Mouse (Mus musculus): ENCODE data around the gene Ppia. TPM values are rescaled to one million over a fixed set of nuclear protein-coding genes. Genes with fewer than 3 reads are reported as not detected.
"Not testable (repeated sequence)": the region's sequence is repeated elsewhere in the genome, so short reads cannot be mapped to it uniquely, and the experiment has no call there.

Ppia gene
- polyA plus RNA-seq, 1 experiment from 2014 or later = 5,148 TPM

DNA sequence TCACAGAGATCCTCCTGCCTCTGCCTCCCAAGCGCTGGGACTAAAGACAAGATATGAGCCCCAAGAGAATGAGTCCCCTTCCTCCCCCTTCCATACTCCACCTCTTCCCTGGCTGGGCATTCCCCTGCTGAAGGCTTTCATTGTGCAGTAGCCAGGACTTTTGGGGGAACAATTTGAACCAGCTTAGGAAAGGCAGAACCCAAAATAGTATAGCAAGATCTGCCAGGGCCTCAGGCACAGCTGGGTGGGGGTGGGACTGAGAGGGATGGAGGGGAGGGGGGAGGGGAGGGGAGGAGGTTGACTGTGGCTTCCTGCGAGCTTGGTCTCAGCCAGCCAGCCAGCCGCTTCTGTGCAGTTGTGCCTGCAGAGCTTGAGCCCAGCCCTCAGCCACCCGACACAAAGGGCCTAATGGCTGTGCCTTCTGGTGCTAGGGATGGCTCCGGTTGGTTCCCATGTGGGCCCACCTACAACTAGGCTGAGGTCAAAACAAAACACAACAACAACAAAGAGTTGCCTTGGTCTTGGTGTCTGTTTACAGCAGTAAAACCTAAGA, 5.1 kb upstream of the Ppia start:
- H3K27me3 ChIP-seq (ENCODE audit: insufficient read depth, poor library complexity, severe bottlenecking) = no peaks in the 10 kb centered on the region
- WGBS = 46% methylated on average over 5 of the region's 5 CpGs
- H3K36me3 ChIP-seq = peaks cover 7% of the 10 kb centered on the region
- H3K4me1 ChIP-seq = peaks cover 32% of the 10 kb centered on the region
- H3K4me3 ChIP-seq = no peak overlapping the region
- no peak for DNase-seq (ENCODE audit: low spot score)
- H3K9me3 ChIP-seq = no peaks in the 10 kb centered on the region
- H3K27ac ChIP-seq = 0 out of 2 replicates have a peak overlapping the region, but pooled peaks have one; percentile 3

DNA sequence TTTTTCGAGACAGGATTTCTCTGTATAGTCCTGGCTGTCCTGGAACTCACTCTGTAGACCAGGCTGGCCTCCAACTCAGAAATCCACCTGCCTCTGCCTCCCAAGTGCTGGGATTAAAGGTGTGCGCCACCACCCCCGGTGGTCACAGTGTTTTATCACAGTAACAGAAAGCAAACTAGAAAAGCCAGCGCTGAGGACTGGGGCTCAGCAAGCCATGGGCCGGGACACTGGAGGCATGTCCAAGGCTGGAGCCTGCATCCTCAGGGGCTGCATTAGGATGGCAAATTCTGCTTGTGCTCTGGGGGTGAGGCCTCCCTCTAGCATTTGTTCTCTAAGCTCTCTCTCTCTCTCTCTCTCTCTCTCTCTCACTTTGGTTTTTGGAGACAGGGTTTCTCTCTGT, 4.5 kb upstream of the Ppia start:
- DNase-seq (ENCODE audit: low spot score); H3K27ac ChIP-seq; H3K27me3 ChIP-seq (ENCODE audit: insufficient read depth, poor library complexity, severe bottlenecking); H3K4me3 ChIP-seq; H3K9me3 ChIP-seq; H3K36me3 ChIP-seq: not testable (repeated sequence)
- 92% methylated on average over 5 of the region's 5 CpGs for WGBS
- peaks cover 27% of the 10 kb centered on the region for H3K4me1 ChIP-seq

DNA sequence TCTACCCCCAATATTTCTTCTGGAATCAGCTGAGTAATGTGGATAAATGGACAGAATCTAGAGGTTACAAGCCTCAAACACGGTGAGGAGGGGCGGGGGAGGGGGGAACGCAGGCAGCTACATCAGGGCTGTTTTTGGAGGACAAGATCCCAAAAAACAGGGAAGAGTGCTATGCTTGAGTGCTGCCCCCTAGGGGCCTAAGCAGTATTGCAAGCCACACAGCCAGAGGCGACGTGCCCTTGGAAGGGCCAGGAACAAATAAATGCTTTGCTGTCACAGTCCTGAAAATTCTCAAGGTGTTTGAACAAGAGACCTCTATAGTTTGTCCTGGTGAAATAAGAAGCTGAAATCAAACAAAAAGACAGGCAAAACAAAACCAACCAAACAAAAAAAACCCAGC, 3.6 kb upstream of the Ppia start:
- DNase-seq (ENCODE audit: low spot score) = no peak
- H3K27me3 ChIP-seq (ENCODE audit: insufficient read depth, poor library complexity, severe bottlenecking) = no peaks in the 10 kb centered on the region
- H3K36me3 ChIP-seq = no peaks in the 10 kb centered on the region
- no peak overlapping the region for H3K4me3 ChIP-seq
- H3K4me1 ChIP-seq = peaks cover 18% of the 10 kb centered on the region
- H3K9me3 ChIP-seq = no peaks in the 10 kb centered on the region
- H3K27ac ChIP-seq = no peak overlapping the region; the same call in 1 of the 2 replicates
- 6% methylated on average over 5 of the region's 5 CpGs for WGBS

DNA sequence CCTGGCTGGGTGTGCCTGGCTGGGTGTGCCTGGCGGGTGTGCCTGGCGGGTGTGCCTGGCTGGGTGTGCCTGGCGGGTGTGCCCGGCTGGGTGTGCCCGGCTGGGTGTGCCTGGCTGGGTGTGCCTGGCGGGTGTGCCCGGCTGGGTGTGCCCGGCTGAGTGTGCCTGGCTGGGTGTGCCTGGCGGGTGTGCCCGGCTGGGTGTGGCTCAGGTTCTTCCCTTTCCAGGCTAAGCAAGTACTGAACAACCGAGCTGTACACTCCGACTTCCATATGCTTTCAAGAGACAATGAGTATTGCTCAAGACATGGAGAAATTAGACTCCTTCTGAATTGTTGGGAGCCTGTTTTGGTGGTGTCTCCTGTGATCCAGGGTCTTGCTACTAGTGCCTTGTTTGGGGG, 2.0 kb upstream of the Ppia start:
- Histone ChIP-seq H3K4me1 (peaks cover 17% of the 10 kb centered on the region), H3K4me3 (no peak overlapping the region), H3K27ac (no peak overlapping the region), H3K9me3 (no peaks in the 10 kb centered on the region), H3K36me3 (peaks cover 9% of the 10 kb centered on the region), H3K27me3 (ENCODE audit: insufficient read depth, poor library complexity, severe bottlenecking) (no peaks in the 10 kb centered on the region)
- no peak for DNase-seq (ENCODE audit: low spot score)
- WGBS = 93% methylated on average over 12 of the region's 12 CpGs

DNA sequence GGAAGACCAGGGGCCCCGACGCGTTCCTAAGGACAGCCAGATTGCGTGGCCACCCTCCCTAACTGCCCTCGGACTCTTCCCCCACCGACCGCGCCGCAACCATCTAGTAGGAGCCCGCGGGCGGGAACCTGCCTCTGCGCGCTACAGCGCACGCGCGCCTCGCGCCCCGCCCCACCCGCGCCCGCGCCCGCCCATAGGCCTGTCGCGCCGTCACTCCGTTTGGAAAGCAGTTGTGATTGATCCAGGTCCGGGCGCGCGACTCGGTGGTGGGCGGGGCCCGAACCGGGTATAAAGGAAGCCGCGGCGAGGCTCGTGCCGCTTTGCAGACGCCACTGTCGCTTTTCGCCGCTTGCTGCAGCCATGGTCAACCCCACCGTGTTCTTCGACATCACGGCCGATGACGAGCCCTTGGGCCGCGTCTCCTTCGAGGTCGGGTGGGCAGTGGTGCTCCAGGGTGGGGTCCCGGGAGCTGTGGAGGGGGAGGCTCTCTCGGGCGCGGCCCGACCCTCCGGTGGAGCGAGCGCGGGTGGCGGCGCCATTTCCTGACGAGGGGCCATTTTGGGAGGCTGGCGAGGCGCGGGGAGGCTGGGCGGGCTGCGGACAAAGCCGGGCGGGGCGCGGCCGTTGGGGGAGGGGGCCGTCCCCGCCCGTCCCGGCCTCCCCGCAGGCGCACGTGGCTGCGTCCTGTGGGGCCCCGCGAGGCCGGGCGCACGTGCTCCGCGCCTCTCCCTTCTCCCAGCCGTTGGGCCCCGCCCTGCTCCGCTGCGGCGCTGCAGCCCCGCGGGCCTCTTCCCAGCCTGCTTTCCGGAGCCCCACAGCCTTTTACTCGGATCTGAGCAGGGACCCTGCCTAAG, 535 bp downstream of the Ppia start:
- peaks cover 13% of the 10 kb centered on the region for H3K4me1 ChIP-seq
- H3K9me3 ChIP-seq = no peaks in the 10 kb centered on the region
- under 1% methylated on average over 96 of the region's 102 CpGs for WGBS
- H3K36me3 ChIP-seq = peaks cover 31% of the 10 kb centered on the region
- peak overlapping the region; percentile 81 for H3K4me3 ChIP-seq
- DNase-seq (ENCODE audit: low spot score) = peak; percentile 99
- peak overlapping the region; percentile 99 for H3K27ac ChIP-seq
- H3K27me3 ChIP-seq (ENCODE audit: insufficient read depth, poor library complexity, severe bottlenecking) = no peaks in the 10 kb centered on the region

DNA sequence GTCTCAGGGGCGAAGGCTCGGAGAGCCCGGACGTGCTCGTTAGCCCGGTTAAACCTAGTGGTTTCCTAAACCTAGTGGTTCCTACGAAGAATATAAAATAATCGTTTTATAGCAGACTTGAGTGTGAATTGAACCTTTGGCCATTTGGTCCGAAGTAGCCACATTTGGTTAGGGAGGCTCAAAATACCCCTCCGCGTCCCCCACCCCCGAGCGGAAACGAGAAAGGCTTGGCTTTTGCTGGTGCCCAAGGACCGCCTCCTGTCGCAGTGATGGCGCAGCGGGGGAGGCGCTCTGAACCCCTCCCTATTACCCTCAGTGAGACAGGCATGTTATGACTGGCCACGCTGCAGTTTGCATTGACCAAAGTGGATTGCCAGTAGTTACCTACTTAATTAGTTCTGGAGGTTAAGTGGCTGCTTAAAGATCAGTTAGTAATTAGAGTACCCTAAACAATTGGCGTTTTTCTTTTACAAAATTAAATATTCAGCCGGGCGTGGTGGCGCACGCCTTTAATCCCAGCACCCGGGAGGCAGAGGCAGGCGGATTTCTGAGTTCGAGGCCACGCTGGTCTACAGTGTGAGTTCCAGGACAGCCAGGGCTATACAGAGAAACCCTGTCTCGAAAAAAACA, 1.3 kb downstream of the Ppia start:
- peak overlapping the region; percentile 99 for H3K27ac ChIP-seq
- H3K4me3 ChIP-seq = peak overlapping the region; percentile 81
- peaks cover 13% of the 10 kb centered on the region for H3K4me1 ChIP-seq
- no peaks in the 10 kb centered on the region for H3K9me3 ChIP-seq
- no peaks in the 10 kb centered on the region for H3K27me3 ChIP-seq (ENCODE audit: insufficient read depth, poor library complexity, severe bottlenecking)
- peaks cover 36% of the 10 kb centered on the region for H3K36me3 ChIP-seq
- 3% methylated on average over 30 of the region's 30 CpGs for WGBS
- DNase-seq (ENCODE audit: low spot score) = peak; percentile 91

DNA sequence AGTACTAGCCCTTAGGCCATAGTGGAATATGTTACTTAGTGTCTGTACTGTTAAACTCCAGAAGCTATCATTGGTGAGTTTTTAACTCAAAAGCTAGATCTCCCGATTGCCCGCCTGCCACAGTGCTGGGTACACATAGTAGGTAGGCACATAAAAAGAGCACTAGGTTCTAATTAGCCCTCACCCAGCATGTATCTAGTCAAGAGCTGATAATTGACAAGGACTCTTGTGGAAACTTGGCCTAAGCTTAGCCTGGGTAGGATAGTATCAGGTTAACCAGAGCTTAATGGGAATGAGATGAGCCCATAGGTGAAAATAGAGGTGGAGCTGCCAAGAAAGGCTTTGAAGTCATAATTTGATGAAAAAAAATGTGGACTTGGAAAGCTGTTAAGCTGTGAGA, 1.8 kb downstream of the Ppia start:
- Histone ChIP-seq H3K27me3 (ENCODE audit: insufficient read depth, poor library complexity, severe bottlenecking) (no peaks in the 10 kb centered on the region), H3K27ac (peak overlapping the region; percentile 99), H3K9me3 (no peaks in the 10 kb centered on the region), H3K4me3 (peak overlapping the region; percentile 81), H3K36me3 (peaks cover 36% of the 10 kb centered on the region), H3K4me1 (peaks cover 13% of the 10 kb centered on the region)
- 45% methylated on average over 2 of the region's 2 CpGs for WGBS
- DNase-seq (ENCODE audit: low spot score) = no peak

DNA sequence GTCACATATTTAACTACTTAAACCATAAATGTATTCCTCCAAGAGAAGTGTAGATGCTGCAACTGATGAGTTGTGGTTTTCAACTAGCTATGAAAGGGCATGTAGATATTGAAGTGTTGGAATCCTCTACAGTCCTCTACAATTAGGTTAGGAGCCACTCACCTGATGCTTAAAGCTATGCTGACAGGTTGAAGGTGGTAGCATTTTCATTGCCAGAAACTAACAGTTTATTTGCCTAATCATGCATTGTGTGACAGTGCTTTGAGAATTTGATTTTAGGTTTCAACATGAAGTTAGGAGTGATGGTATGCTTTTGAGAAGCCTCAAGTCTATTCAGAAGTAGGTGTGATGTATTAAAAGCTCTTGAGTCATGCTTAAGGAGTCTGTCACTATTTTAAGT, 2.2 kb downstream of the Ppia start:
- Histone ChIP-seq H3K27ac (no peak overlapping the region), H3K4me1 (peaks cover 13% of the 10 kb centered on the region), H3K36me3 (peaks cover 39% of the 10 kb centered on the region), H3K9me3 (no peaks in the 10 kb centered on the region), H3K4me3 (peak overlapping the region; percentile 81), H3K27me3 (ENCODE audit: insufficient read depth, poor library complexity, severe bottlenecking) (no peaks in the 10 kb centered on the region)
- DNase-seq (ENCODE audit: low spot score) = no peak

DNA sequence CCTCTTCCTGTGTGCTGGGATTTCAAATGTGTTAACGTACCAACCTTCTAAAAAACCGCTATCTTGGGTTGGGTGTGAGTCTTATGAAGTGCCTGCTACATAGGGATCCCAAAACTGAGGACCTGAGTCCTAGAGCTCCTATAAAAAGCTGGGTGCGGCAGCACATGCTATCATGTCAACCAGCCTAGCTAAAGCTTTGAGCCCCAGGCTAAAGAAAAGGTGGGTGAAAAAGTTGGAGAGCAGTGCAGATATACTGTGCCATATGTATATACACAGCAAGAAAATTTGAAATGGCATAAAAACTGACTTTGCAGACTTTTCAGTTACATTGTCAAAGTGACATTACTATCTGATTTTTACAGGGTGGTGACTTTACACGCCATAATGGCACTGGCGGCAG, 3.5 kb downstream of the Ppia start:
- Histone ChIP-seq H3K27me3 (ENCODE audit: insufficient read depth, poor library complexity, severe bottlenecking) (no peaks in the 10 kb centered on the region), H3K4me3 (no peak overlapping the region), H3K4me1 (peaks cover 13% of the 10 kb centered on the region), H3K27ac (no peak overlapping the region), H3K9me3 (no peaks in the 10 kb centered on the region), H3K36me3 (peaks cover 46% of the 10 kb centered on the region)
- WGBS = 82% methylated on average over 5 of the region's 5 CpGs
- no peak for DNase-seq (ENCODE audit: low spot score)

DNA sequence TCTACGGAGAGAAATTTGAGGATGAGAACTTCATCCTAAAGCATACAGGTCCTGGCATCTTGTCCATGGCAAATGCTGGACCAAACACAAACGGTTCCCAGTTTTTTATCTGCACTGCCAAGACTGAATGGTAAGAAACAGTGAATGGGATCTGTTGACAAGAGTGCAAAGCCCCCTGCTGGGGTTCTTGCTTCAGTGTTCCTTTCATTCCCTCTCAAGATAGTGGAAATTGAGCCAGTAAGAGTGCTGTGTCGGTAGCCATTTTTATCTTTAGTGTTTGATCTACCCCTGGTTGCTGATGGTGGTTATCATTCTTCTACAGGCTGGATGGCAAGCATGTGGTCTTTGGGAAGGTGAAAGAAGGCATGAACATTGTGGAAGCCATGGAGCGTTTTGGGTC, 3.9 kb downstream of the Ppia start:
- DNase-seq (ENCODE audit: low spot score) = not testable (repeated sequence)
- WGBS = 61% methylated on average over 4 of the region's 4 CpGs
- H3K36me3 ChIP-seq = peaks cover 50% of the 10 kb centered on the region

DNA sequence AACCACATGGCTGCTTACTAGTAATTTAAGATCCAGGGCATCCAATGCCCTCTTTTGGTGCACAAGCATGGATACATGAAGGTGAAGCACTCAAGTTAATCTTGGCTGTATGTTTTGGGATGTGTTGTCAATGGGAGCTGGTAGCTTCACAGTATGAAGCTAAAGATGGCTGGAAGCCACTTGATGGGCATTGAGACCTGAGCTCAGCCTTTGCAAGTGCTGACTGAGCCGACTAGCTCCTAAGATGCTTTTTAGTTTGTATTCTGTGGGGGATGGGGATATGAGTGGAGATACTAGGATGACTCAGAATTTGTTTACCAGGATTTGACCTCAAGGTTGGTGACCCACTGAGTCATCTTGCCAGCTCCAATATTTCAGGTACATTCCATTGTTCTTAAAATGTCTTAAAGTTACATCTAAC, 5.0 kb downstream of the Ppia start:
- H3K36me3 ChIP-seq = peaks cover 57% of the 10 kb centered on the region
- H3K9me3 ChIP-seq = no peaks in the 10 kb centered on the region

More for the DNA sequence above, 3.9 kb downstream of the Ppia start:
- not testable (repeated sequence) for H3K9me3 ChIP-seq; H3K4me3 ChIP-seq; H3K27me3 ChIP-seq (ENCODE audit: insufficient read depth, poor library complexity, severe bottlenecking); H3K27ac ChIP-seq
- peaks cover 13% of the 10 kb centered on the region for H3K4me1 ChIP-seq

DNA sequence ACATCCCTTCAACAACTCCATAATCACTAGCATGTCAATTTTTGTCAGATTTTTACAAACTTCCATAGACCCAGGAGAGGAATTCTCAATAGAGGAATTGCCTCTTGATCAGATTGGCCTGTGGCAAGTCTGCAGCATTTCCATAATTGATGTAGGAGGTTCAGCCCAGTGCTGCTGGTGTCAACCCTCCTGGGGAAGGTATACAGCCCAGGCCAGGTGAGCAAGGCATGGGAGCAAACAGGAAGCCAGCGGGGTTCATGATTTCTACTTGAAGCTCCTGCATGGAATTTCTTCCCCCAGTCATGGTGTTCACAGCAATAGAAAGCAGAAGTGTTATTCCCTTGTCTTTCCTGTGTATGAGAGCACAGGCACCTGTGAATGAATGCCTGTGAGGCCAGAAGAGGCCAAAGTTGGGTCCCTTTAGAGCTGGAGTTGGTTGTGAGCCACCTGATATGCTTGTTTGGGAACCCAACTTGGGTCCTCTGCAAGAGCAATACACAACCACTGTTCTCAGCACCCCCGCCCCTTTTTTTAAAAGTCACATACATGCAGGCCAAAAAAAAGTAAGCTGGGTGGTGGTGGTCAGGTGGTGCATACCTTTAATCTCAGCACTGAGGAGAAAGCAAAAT, 5.6 kb downstream of the Ppia start:
- H3K27me3 ChIP-seq (ENCODE audit: insufficient read depth, poor library complexity, severe bottlenecking) = no peaks in the 10 kb centered on the region
- H3K4me1 ChIP-seq = peaks cover 3% of the 10 kb centered on the region; the same call in 1 of the 2 replicates
- no peak overlapping the region for H3K4me3 ChIP-seq
- no peak overlapping the region for H3K27ac ChIP-seq
- DNase-seq (ENCODE audit: low spot score) = no peak
- no peaks in the 10 kb centered on the region for H3K9me3 ChIP-seq
- peaks cover 60% of the 10 kb centered on the region for H3K36me3 ChIP-seq
- WGBS = 75% methylated on average over 2 of the region's 2 CpGs

More for the DNA sequence above, 5.0 kb downstream of the Ppia start:
- H3K27ac ChIP-seq = no peak overlapping the region
- no peaks in the 10 kb centered on the region for H3K27me3 ChIP-seq (ENCODE audit: insufficient read depth, poor library complexity, severe bottlenecking)
- no peak for DNase-seq (ENCODE audit: low spot score)
- WGBS = 22% methylated on average over 1 of the region's 1 CpGs
- H3K4me3 ChIP-seq = no peak overlapping the region
- peaks cover 4% of the 10 kb centered on the region for H3K4me1 ChIP-seq

DNA sequence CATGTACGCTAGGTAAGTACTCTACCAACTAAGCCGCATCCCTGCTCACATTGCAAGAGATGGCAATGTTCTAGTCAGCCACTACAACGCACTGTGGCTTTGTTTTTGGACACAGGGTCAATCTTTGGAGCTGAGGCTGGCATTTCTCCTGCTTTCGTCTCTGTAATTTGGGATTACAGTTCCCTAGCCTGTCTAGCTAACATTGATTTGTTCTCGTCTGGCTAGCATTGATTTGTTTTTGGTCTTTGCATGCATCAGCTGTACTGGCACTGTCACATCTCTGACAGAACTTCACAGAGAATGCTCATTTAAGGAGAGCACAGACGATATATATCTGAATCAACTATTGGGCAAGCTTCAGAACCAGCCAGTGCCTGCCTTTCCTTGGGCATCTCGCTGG, 14.9 kb downstream of the Ppia start:
- 92% methylated on average over 7 of the region's 7 CpGs for whole genome bisulfite sequencing
- H3K36me3 ChIP-seq = peaks cover 95% of the 10 kb centered on the region
- DNase-seq (ENCODE audit: low spot score) = peak; percentile 46

More for the DNA sequence above, 14.9 kb downstream of the Ppia start:
- H3K27ac ChIP-seq = no peak overlapping the region
- H3K27me3 ChIP-seq (ENCODE audit: insufficient read depth, poor library complexity, severe bottlenecking) = no peaks in the 10 kb centered on the region
- H3K4me3 ChIP-seq = no peak overlapping the region
- no peaks in the 10 kb centered on the region for H3K4me1 ChIP-seq
- no peaks in the 10 kb centered on the region for H3K9me3 ChIP-seq

All from heart, embryonic 10.5 days (tissue).